Mouse (Mus musculus): ENCODE results near the gene Bod1l. TPM values are rescaled to one million over a fixed set of nuclear protein-coding genes. Genes with fewer than 3 reads are reported as not detected.

Gene Bod1l
- total and polyA plus RNA-seq, 2 experiments from 2014 or later: 4.5 to 11.6 TPM

DNA sequence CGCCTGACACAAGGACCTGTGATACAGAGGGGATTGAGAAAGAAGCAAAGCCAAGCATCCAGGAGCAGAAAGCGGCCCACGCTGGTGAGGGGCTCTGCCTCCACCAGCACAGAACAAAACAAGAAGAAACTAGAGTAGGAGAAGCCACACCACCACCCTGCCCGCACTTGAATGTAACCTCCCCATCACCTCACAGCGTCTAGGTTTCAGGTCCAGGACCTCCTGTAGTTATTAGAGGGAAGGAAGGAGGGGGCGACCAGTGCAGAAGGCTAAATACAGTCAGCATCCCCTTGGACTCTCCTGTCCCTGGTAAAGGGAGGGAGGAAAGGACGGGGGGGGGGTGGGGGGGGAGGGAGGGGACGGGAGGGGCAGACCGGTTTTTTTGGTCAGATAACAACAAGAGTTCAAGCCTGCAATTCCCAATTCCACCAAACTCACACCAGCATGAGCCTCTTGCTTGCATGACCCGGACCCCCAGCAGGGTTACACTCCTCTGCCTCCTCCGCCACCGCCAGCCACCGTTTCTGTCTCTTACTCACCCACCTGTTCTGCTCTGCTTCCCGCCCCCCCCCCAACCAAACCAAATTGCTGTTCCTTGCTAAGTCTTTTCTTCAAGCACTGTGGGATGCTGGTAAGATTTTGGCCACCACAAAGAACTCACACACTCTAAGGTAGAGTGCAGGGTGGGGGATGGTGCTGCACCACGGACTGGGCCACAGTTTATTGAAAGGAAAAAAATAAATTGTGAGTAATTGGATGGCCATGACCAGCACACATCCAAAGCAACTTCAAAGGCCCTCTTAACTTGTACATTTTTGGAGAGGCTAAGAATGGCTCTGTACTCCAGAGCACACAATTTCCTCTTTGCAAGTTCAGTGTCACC is 99.0 kb downstream of the Bod1l start:
- Histone ChIP-seq H3K9ac (replicated peaks; ENCODE audit: low read depth, low read length) (no peak overlapping the region), H3K36me3 (replicated peaks; ENCODE audit: control insufficient read depth, insufficient read depth, low read length) (no peaks in the 10 kb centered on the region), H3K27me3 (ENCODE audit: control insufficient read depth, insufficient read depth, low read length) (peaks cover 48% of the 10 kb centered on the region), H3K4me1 (ENCODE audit: control insufficient read depth, insufficient read depth) (no peaks in the 10 kb centered on the region), H3K4me3 (ENCODE audit: low read depth, low read length) (no peak overlapping the region), H3K27ac (ENCODE audit: low read depth) (no peak overlapping the region), H3K4me2 (ENCODE audit: low read depth, low read length) (no peak overlapping the region), H3K9me3 (replicated peaks; ENCODE audit: control insufficient read depth, low read length) (no peaks in the 10 kb centered on the region)
- WGBS: 4% methylated on average over 14 of the region's 15 CpGs
- ATAC-seq (ENCODE audit: insufficient read depth, low read depth): no peak
- DNase-seq (ENCODE audit: low spot score): no peak
- no peak for TF ChIP-seq CTCF (IDR thresholded peaks at IDR 0.05; ENCODE audit: low read depth)
- no peak for TF ChIP-seq EP300 (IDR thresholded peaks at IDR 0.05; ENCODE audit: low read depth)

DNA sequence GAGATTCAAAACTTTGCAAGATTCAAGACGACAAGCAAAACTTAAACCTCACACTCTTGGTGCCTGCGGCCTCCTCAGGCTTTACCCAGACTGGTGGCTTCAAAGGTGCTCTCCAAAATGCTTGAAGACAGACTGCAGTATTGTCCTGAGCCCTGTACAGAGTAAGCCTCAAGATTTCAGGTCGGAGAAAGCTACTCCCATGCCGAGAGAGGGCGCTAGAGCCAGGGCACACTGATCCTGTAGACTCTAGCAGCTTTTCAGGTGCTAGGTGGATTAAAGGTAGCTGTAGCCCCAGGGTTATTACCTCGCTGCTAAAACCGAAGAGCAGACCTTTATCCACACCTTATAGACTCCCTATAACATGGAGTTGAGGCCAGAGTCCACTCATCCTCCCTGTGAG is 99.9 kb downstream of the Bod1l start:
- Histone ChIP-seq H3K9me3 (replicated peaks; ENCODE audit: control insufficient read depth, low read length) (no peaks in the 10 kb centered on the region), H3K4me2 (ENCODE audit: low read depth, low read length) (no peak overlapping the region), H3K4me1 (ENCODE audit: control insufficient read depth, insufficient read depth) (no peaks in the 10 kb centered on the region), H3K27ac (ENCODE audit: low read depth) (no peak overlapping the region), H3K9ac (replicated peaks; ENCODE audit: low read depth, low read length) (no peak overlapping the region), H3K4me3 (ENCODE audit: low read depth, low read length) (no peak overlapping the region), H3K36me3 (replicated peaks; ENCODE audit: control insufficient read depth, insufficient read depth, low read length) (no peaks in the 10 kb centered on the region), H3K27me3 (ENCODE audit: control insufficient read depth, insufficient read depth, low read length) (peaks cover 39% of the 10 kb centered on the region)
- no peak for DNase-seq (ENCODE audit: low spot score)
- no peak for ATAC-seq (ENCODE audit: insufficient read depth, low read depth)
- WGBS: 8% methylated on average over 7 of the region's 7 CpGs
- TF ChIP-seq EP300 (IDR thresholded peaks at IDR 0.05; ENCODE audit: low read depth): no peak
- TF ChIP-seq CTCF (IDR thresholded peaks at IDR 0.05; ENCODE audit: low read depth): no peak

DNA sequence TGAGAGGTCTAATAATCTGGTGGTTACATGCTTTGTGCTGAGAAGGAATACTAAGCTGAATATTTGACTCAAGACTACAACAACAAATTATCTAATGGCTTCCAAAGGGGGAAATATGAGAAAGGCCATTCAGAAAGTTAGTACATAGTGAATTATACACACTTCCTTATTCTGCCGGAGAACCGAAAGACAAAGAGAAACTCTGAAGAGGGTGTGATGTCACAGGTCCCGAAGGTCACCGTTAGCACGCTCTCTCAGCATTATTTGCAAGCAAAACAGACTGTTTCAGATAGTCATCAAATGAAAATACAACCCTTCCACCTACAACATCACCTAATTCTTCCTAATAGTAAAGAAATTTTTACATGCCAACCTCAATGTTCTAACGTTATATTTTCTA is 105.3 kb downstream of the Bod1l start:
- Histone ChIP-seq H3K36me3 (replicated peaks; ENCODE audit: control insufficient read depth, insufficient read depth, low read length) (no peaks in the 10 kb centered on the region), H3K4me2 (ENCODE audit: low read depth, low read length) (no peak overlapping the region), H3K27me3 (ENCODE audit: control insufficient read depth, insufficient read depth, low read length) (peaks cover 6% of the 10 kb centered on the region), H3K4me1 (ENCODE audit: control insufficient read depth, insufficient read depth) (no peaks in the 10 kb centered on the region), H3K9ac (replicated peaks; ENCODE audit: low read depth, low read length) (no peak overlapping the region), H3K9me3 (replicated peaks; ENCODE audit: control insufficient read depth, low read length) (no peaks in the 10 kb centered on the region), H3K27ac (ENCODE audit: low read depth) (no peak overlapping the region), H3K4me3 (ENCODE audit: low read depth, low read length) (no peak overlapping the region)
- no peak for TF ChIP-seq EP300 (IDR thresholded peaks at IDR 0.05; ENCODE audit: low read depth)
- TF ChIP-seq CTCF (IDR thresholded peaks at IDR 0.05; ENCODE audit: low read depth): no peak
- 55% methylated on average over 6 of the region's 6 CpGs for WGBS
- ATAC-seq (ENCODE audit: insufficient read depth, low read depth) (no peak), DNase-seq (ENCODE audit: low spot score) (no peak)

Small RNA genes within 50 kb of the gene (microRNA-seq; reads per million reads assigned to microRNA genes)
- not detected for gene Mir6414

Other genes starting within 250 kb of the Bod1l start
- gene Rab28, start 136.2 kb downstream of the Bod1l start, total RNA-seq (2014; rRNA removed; ENCODE audit: low replicate concordance): 31.4 and 45.5 TPM in 2 replicates
- gene Rab28, start 136.2 kb downstream of the Bod1l start, polyA plus RNA-seq (2015; fragmentation: Nextera tagmentation; extraction: Ambion mirVana): 54.9 and 57.1 TPM in 2 replicates
- gene Nkx3-2, start 79.8 kb downstream of the Bod1l start, total RNA-seq (2014; rRNA removed; ENCODE audit: low replicate concordance): not detected in 2 replicates
- gene Nkx3-2, start 79.8 kb downstream of the Bod1l start, polyA plus RNA-seq (2015; fragmentation: Nextera tagmentation; extraction: Ambion mirVana): not detected in 2 replicates
- not detected in 2 replicates for gene Gm16223, start 223.6 kb upstream of the Bod1l start, total RNA-seq (2014; rRNA removed; ENCODE audit: low replicate concordance)
- not detected in 2 replicates for gene Gm16223, start 223.6 kb upstream of the Bod1l start, polyA plus RNA-seq (2015; fragmentation: Nextera tagmentation; extraction: Ambion mirVana)